Mouse (Mus musculus): ENCODE results near the gene Rassf8.

The Rassf8 gene

GRCm38 (mm10) chr6:145781256-145781655 lies 34.7 kb downstream of the Rassf8 start:
- no peak for DNase-seq

- DNase-seq, result no peak
Observed at GRCm38 (mm10) chr6:145781966-145782365, 35.4 kb downstream of the Rassf8 start.

- no peak for DNase-seq
Observed at GRCm38 (mm10) chr6:145787311-145787710, 40.8 kb downstream of the Rassf8 start.

GRCm38 (mm10) chr6:145789738-145790137 lies 43.2 kb downstream of the Rassf8 start:
- no peak for DNase-seq

GRCm38 (mm10) chr6:145792373-145792772 lies 45.8 kb downstream of the Rassf8 start:
- no peak for DNase-seq

GRCm38 (mm10) chr6:145793109-145793593 lies 46.6 kb downstream of the Rassf8 start:
- DNase-seq, result peak; percentile 64

- no peak for DNase-seq
Observed at GRCm38 (mm10) chr6:145794671-145795070, 48.1 kb downstream of the Rassf8 start.

- DNase-seq, result no peak
Observed at GRCm38 (mm10) chr6:145796191-145797023, 49.9 kb downstream of the Rassf8 start.

GRCm38 (mm10) chr6:145797692-145798091 lies 51.1 kb downstream of the Rassf8 start:
- no peak for DNase-seq

GRCm38 (mm10) chr6:145801796-145802488 lies 55.4 kb downstream of the Rassf8 start:
- no peak for DNase-seq

GRCm38 (mm10) chr6:145802881-145803280 lies 56.3 kb downstream of the Rassf8 start:
- no peak for DNase-seq

GRCm38 (mm10) chr6:145804276-145804675 lies 57.7 kb downstream of the Rassf8 start:
- no peak for DNase-seq

GRCm38 (mm10) chr6:145806784-145807183 lies 60.2 kb downstream of the Rassf8 start:
- DNase-seq, result no peak

- DNase-seq, result no peak
Observed at GRCm38 (mm10) chr6:145807929-145808328, 61.4 kb downstream of the Rassf8 start.

GRCm38 (mm10) chr6:145809566-145809965 lies 63.0 kb downstream of the Rassf8 start:
- DNase-seq, result no peak

GRCm38 (mm10) chr6:145810015-145810414 lies 63.5 kb downstream of the Rassf8 start:
- no peak for DNase-seq

GRCm38 (mm10) chr6:145811174-145811573 lies 64.6 kb downstream of the Rassf8 start:
- no peak for DNase-seq

- DNase-seq, result no peak
Observed at GRCm38 (mm10) chr6:145815200-145815599, 68.7 kb downstream of the Rassf8 start.

- no peak for DNase-seq
Observed at GRCm38 (mm10) chr6:145819151-145819550, 72.6 kb downstream of the Rassf8 start.

- no peak for DNase-seq
Observed at GRCm38 (mm10) chr6:145822218-145822617, 75.7 kb downstream of the Rassf8 start.

GRCm38 (mm10) chr6:145823103-145823502 lies 76.6 kb downstream of the Rassf8 start:
- no peak for DNase-seq

- DNase-seq, result no peak
Observed at GRCm38 (mm10) chr6:145823588-145824234, 77.2 kb downstream of the Rassf8 start.

GRCm38 (mm10) chr6:145826305-145826704 lies 79.8 kb downstream of the Rassf8 start:
- DNase-seq, result no peak

Data from right cerebral cortex, adult 18-20 months (tissue).